Mouse (Mus musculus) heart, postnatal 36 days (tissue): Measurements from ENCODE around the gene AY761184. TPM values are rescaled to one million over a fixed set of nuclear protein-coding genes. Genes with fewer than 3 reads are reported as not detected.
"Not testable (repeated sequence)": the region's sequence is repeated elsewhere in the genome, so short reads cannot be mapped to it uniquely, and the experiment has no call there.

ENCODE experiments used
- DNase-seq, 2 experiments: peaks; one replicate each; pipeline ENCODE4 v3.0.0; 2021 to 2022
- intact Hi-C: fragments of 180-260 bp; cut with DNase I; formaldehyde crosslinking; loops from one replicate; pipeline ENCODE4 v1.15.1; 2025
- total RNA-seq, 2 experiments: library from RNA; stranded (reverse); gene quantifications; 2 replicates each; pipeline ENCODE4 v1.2.3; 2021

The AY761184 gene
- not detected for total RNA-seq

- intact Hi-C loops, DNase-seq: not testable (repeated sequence)
These were observed at the start of gene AY761184 for GRCm38 (mm10) chr8:21703545-21703944. TSS of gene AY761184 (minus strand) at chr8:21703645.

- intact Hi-C loops, DNase-seq: not testable (repeated sequence)
These were observed 37.9 kb downstream of the AY761184 start, which contains the start of gene Defa34 for GRCm38 (mm10) chr8:21665497-21665896. TSS of gene Defa34 (plus strand) at chr8:21665797.

GRCm38 (mm10) chr8:21655480-21655879, 48.0 kb downstream of the AY761184 start, which contains the start of gene Defa17:
TSS of gene Defa17 (plus strand) at chr8:21655780.
- DNase-seq, intact Hi-C loops: not testable (repeated sequence)

Other genes with a start within 250 kb of the AY761184 start
- gene Gm7849, start 247.1 kb downstream of the AY761184 start, total RNA-seq, result not detected
- gene Defa20, start 194.4 kb downstream of the AY761184 start, total RNA-seq, result not detected
- not detected for gene Defa32, start 174.6 kb downstream of the AY761184 start, total RNA-seq
- gene Defa37, start 138.3 kb downstream of the AY761184 start, total RNA-seq, result not detected
- gene Defa28, start 120.6 kb downstream of the AY761184 start, total RNA-seq, result not detected
- gene Gm7861, start 109.1 kb downstream of the AY761184 start, total RNA-seq, result not detected
- not detected for gene Defa26, start 85.5 kb downstream of the AY761184 start, total RNA-seq
- gene Defa17, start 47.9 kb downstream of the AY761184 start, total RNA-seq, result not detected
- gene Defa34, start 37.8 kb downstream of the AY761184 start, total RNA-seq, result not detected
- not detected for gene Defa24, start 30.8 kb upstream of the AY761184 start, total RNA-seq
- gene Defb50, start 119.9 kb upstream of the AY761184 start, total RNA-seq, result not detected
- gene Defb2, start 136.3 kb upstream of the AY761184 start, total RNA-seq, result not detected
- not detected for gene Defb10, start 155.3 kb upstream of the AY761184 start, total RNA-seq
- not detected for gene Defb9, start 181.8 kb upstream of the AY761184 start, total RNA-seq
- gene Defb11, start 202.8 kb upstream of the AY761184 start, total RNA-seq, result not detected
- not detected for gene Defb15, start 229.1 kb upstream of the AY761184 start, total RNA-seq
- not detected for gene Defb35, start 234.7 kb upstream of the AY761184 start, total RNA-seq
- not detected for gene Defb13, start 243.1 kb upstream of the AY761184 start, total RNA-seq